Mouse (Mus musculus) lung, embryonic 16.5 days (tissue): ENCODE results near the gene Pde1a. TPM values are rescaled to one million over a fixed set of nuclear protein-coding genes. Genes with fewer than 3 reads are reported as not detected.
A peak's percentile ranks its signal among the peaks of the same experiment; 100 is the strongest.

Source experiments
- ATAC-seq: fragments of 200-750 bp; cut with Nextera tagmentation; 2 replicates; pipeline ENCODE4 v1.8.0; 2017; ENCODE audit warnings: low read depth, mild to moderate bottlenecking, moderate library complexity
- H3K27ac ChIP-seq: fragments of 300-500 bp; sonication (generic); 2 replicates; pipeline ENCODE4 v1.5.1; 2014; ENCODE audit warnings: mild to moderate bottlenecking, control low read depth, low read length
- H3K27me3 ChIP-seq: fragments of 300-500 bp; sonication (generic); 2 replicates; pipeline ENCODE4 v1.6.1; 2014; ENCODE audit warnings: low read depth, low read length, mixed read lengths; ENCODE audit not compliant: control insufficient read depth, insufficient read depth
- H3K36me3 ChIP-seq: fragments of 300-500 bp; sonication (generic); 2 replicates; pipeline ENCODE4 v1.6.1; 2014; ENCODE audit warnings: low read length; ENCODE audit not compliant: control insufficient read depth, insufficient read depth
- H3K4me1 ChIP-seq: fragments of 300-500 bp; sonication (generic); replicated peaks from 2 replicates; pipeline ENCODE4 v1.6.1; 2014; ENCODE audit warnings: low read length, mixed read lengths; ENCODE audit not compliant: control insufficient read depth, insufficient read depth
- H3K4me2 ChIP-seq: fragments of 300-500 bp; sonication (generic); 2 replicates; pipeline ENCODE4 v1.6.1; 2014; ENCODE audit warnings: low read depth, low read length, control low read depth
- H3K4me3 ChIP-seq: fragments of 300-500 bp; sonication (generic); 2 replicates; pipeline ENCODE4 v1.5.1; 2014; ENCODE audit warnings: mild to moderate bottlenecking, low read length, control low read depth
- H3K9ac ChIP-seq: fragments of 300-500 bp; sonication (generic); 2 replicates; pipeline ENCODE4 v1.6.1; 2014; ENCODE audit warnings: low read length, control low read depth
- H3K9me3 ChIP-seq: fragments of 300-500 bp; sonication (generic); 2 replicates; pipeline ENCODE4 v1.6.1; 2016; ENCODE audit warnings: low read length; ENCODE audit not compliant: control insufficient read depth
- WGBS: fragments of 180-500 bp; shearing (Covaris S2); extraction: QIAGEN DNeasy Blood & Tissue Kit; methylation state at CpG from one replicate; pipeline ENCODE4 v1.1.7; 2014; 5-methylcytosine and 5-hydroxymethylcytosine counted together
- polyA plus RNA-seq: library from polyadenylated mRNA; unstranded; fragments of >200 nt; fragmentation: Nextera tagmentation; extraction: Ambion mirVana; gene quantifications from 2 replicates; pipeline ENCODE4 v1.2.1, GENCODE M21; 2015

Pde1a gene
- polyA plus RNA-seq, 1 experiment from 2014 or later, result 12.9 TPM

DNA sequence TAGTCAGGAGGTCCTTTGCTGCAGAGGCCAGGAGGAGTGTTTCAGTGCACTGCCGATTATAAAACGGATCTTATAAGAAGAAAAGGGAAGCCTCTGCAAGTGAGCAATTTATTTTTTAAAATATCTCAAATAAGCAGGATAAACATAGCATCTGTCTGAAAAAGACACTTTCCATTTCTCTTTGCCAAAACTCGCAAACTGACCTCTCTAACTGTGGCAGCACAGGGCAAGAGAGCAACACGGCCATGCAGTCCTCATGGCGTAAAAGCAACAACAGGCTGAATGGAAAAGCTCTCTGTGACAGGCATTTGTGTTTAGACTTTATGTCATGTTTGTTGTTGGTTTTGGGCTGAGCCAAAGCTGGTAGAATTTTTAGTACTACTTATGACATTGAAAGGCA lies 152.0 kb downstream of the Pde1a start:
- H3K27me3 ChIP-seq, result no peaks in the 10 kb centered on the region
- H3K36me3 ChIP-seq, result no peaks in the 10 kb centered on the region
- no peak overlapping the region for H3K27ac ChIP-seq
- H3K9ac ChIP-seq, result no peak overlapping the region
- H3K4me3 ChIP-seq, result no peak overlapping the region
- ATAC-seq, result peak; percentile 56; the same call in 1 of the 2 replicates
- no peaks in the 10 kb centered on the region for H3K9me3 ChIP-seq
- H3K4me1 ChIP-seq, result peaks cover 4% of the 10 kb centered on the region; the same call in 1 of the 2 replicates
- WGBS, result 41% methylated on average over 5 of the region's 5 CpGs
- no peak overlapping the region for H3K4me2 ChIP-seq

DNA sequence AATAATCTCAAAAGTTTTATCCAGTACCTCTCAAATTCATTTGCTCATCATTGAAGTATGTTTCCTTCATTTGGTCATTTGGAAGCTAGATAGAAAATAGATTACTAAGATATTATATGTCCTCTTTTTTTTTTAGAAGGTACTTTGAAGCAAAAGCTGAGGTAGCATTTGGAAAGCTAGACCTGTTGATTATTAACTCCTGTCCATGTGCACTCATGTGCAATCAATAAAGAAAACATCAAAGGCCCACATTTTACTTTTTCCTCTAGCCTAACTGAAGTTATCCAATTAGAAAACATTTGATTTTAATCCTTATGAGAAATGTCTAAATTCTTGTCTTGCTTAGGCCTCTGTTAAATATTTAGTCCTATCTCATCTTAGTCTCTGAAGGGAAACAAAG lies 153.3 kb downstream of the Pde1a start:
- Histone ChIP-seq H3K9ac (no peak overlapping the region), H3K4me2 (no peak overlapping the region), H3K4me1 (peaks cover 4% of the 10 kb centered on the region; the same call in 1 of the 2 replicates), H3K36me3 (no peaks in the 10 kb centered on the region), H3K27ac (no peak overlapping the region), H3K4me3 (no peak overlapping the region), H3K9me3 (no peaks in the 10 kb centered on the region), H3K27me3 (no peaks in the 10 kb centered on the region)
- ATAC-seq, result no peak

DNA sequence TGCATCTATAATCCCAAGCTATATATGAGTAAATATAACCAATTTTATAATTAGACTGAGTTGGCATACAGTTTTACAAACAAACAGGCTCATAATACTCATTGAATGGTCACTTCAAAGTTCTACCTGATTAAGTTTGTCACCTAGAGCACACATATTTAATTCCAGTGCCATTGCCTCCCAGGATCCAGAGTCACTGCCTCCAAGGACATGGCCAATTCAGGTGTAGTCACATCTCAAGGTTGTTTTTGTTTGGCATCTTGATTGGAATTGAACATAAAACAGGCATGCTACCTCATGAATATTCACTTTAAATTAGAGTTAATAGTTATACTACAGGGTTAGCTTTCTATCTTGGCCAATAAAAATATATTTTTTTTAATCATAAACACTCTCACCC lies 157.0 kb downstream of the Pde1a start:
- Histone ChIP-seq H3K4me2 (no peak overlapping the region), H3K4me3 (no peak overlapping the region), H3K9ac (no peak overlapping the region), H3K36me3 (no peaks in the 10 kb centered on the region), H3K27ac (no peak overlapping the region), H3K9me3 (no peaks in the 10 kb centered on the region), H3K4me1 (peaks cover 3% of the 10 kb centered on the region; the same call in 1 of the 2 replicates), H3K27me3 (no peaks in the 10 kb centered on the region)
- ATAC-seq, result no peak

DNA sequence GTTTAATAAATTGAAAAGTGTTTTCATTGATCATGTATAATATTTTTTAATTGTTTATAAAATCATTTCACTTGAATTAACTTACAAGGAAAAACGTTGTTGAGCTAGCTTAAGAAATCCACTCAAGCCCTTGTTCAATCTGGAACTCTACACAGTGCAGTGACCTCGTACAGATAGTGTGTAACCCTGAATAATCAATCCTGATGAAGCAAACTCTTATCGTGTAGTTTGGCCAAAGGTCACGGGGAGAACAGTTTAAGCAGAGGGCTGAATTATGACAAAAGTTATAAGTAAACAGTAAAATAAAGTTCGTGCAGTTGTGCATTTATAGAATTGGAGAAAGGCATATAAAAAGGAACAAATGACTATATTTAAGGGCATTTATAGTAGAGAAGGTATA lies 159.7 kb downstream of the Pde1a start:
- Histone ChIP-seq H3K4me1 (no peaks in the 10 kb centered on the region), H3K9ac (no peak overlapping the region), H3K27ac (no peak overlapping the region), H3K4me3 (no peak overlapping the region), H3K36me3 (no peaks in the 10 kb centered on the region), H3K4me2 (no peak overlapping the region), H3K9me3 (no peaks in the 10 kb centered on the region), H3K27me3 (no peaks in the 10 kb centered on the region)
- WGBS, result 32% methylated on average over 5 of the region's 5 CpGs
- ATAC-seq, result no peak

DNA sequence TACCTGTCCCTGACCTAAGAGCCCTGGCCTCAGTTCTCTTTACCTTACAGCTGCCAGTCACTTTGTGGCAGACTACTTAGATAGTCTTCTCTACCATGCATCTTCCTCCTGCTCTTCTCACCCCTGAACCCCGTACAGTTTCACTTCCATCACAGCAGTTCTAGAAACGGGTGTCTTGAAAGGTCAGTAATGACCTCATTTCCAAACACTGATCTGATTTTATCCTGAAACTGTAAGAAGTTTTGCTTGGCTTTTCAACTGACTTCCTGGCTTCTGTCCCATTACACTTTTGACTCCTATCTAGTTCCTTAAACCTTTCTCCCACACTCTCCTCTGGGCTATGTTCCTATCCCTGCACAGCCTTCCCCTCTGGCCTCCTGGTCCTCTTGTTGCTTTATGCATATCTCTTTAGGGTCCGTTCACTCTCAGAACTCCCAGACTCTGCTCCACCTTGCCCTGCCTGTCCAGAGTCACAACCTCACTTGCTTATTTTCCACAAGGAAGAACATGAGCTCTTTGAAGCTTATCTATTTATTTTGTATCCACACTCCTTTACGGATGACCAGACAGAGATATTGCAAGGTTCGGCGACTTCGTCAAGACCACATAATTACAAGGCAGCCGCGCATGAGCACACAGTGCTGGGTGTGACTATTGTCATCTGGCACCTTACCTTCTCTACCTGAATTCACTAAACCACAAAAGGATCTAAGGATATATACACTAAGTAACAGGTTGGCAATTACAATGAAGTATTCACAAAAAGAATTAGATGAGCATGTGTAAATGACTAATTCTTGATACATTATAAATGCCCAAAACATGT lies 162.4 kb downstream of the Pde1a start:
- Histone ChIP-seq H3K4me1 (no peaks in the 10 kb centered on the region), H3K9me3 (no peaks in the 10 kb centered on the region), H3K36me3 (no peaks in the 10 kb centered on the region), H3K4me3 (no peak overlapping the region), H3K27ac (no peak overlapping the region), H3K4me2 (no peak overlapping the region), H3K27me3 (no peaks in the 10 kb centered on the region), H3K9ac (no peak overlapping the region)
- no peak for ATAC-seq
- 60% methylated on average over 9 of the region's 9 CpGs for WGBS

DNA sequence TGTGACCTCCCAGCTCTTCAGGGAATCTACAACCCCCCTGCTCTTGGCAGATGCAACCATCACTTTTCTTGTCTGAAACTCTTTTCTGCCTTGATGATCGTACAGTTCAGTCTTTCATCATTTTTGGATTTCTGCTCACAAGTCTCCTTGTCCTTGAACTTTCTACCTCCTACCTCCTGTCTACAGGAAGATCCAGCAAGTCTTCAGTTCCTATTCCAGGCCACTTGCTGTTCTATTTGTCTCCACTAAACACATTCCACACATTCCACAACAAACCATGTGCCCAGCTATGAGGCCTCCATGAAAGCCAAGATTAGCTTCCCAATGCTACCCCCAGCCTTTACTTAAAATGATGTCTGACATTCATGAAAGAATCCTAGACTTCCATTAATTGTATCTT lies 163.2 kb downstream of the Pde1a start:
- Histone ChIP-seq H3K4me3 (no peak overlapping the region), H3K27me3 (no peaks in the 10 kb centered on the region), H3K36me3 (no peaks in the 10 kb centered on the region), H3K27ac (no peak overlapping the region), H3K4me1 (no peaks in the 10 kb centered on the region), H3K9ac (no peak overlapping the region), H3K9me3 (no peaks in the 10 kb centered on the region), H3K4me2 (no peak overlapping the region)
- ATAC-seq, result no peak
- 75% methylated on average over 1 of the region's 1 CpGs for WGBS

DNA sequence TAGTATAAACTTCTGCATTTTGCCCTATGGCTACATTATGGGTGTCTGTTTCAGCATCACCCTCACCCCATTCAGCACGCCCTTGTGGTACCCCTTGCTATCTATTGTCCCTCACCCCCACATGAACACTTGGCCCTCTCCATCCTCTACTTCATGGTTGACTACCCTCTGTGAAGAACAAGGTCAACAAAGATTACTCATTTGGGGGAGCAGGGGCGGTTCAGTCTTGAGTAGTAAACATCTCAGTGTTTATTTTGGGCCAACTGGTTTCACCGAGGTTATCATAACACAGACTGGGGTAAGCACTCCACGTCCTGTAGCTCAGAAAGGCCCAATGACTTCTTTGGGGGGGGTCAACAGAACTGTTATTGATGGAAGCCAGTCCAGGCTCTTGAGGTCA lies 164.3 kb downstream of the Pde1a start:
- Histone ChIP-seq H3K27me3 (no peaks in the 10 kb centered on the region), H3K4me1 (no peaks in the 10 kb centered on the region), H3K9ac (no peak overlapping the region), H3K36me3 (no peaks in the 10 kb centered on the region), H3K9me3 (no peaks in the 10 kb centered on the region), H3K4me2 (no peak overlapping the region), H3K4me3 (no peak overlapping the region), H3K27ac (no peak overlapping the region)
- no peak for ATAC-seq
- 34% methylated on average over 4 of the region's 4 CpGs for WGBS

DNA sequence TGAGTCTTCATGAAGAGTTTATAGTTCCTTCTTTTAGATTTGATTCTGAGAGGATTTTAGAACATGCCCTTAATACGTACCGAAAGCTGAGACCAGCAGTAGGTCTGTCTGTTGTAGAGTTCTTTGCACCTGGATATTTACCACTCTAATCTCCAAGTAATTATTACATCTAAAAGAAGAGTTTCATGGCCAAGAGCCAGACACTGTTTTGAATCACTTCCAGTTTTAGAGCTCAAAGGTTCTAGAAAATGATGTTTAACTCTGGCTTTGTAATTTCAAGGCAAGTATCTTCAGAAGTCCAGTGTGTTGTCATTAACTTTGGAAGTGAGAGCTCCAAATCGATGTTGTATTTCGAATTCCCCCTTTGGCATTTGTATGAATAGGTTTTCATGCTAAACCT lies 167.8 kb downstream of the Pde1a start:
- no peak overlapping the region for H3K27ac ChIP-seq
- H3K4me2 ChIP-seq, result no peak overlapping the region
- no peaks in the 10 kb centered on the region for H3K36me3 ChIP-seq
- no peak overlapping the region for H3K4me3 ChIP-seq
- no peaks in the 10 kb centered on the region for H3K9me3 ChIP-seq
- ATAC-seq, result no peak
- no peak overlapping the region for H3K9ac ChIP-seq
- no peaks in the 10 kb centered on the region for H3K27me3 ChIP-seq
- H3K4me1 ChIP-seq, result 0 out of 2 replicates have a peak, but pooled peaks cover 2% of the 10 kb centered on the region
- 82% methylated on average over 4 of the region's 4 CpGs for WGBS

DNA sequence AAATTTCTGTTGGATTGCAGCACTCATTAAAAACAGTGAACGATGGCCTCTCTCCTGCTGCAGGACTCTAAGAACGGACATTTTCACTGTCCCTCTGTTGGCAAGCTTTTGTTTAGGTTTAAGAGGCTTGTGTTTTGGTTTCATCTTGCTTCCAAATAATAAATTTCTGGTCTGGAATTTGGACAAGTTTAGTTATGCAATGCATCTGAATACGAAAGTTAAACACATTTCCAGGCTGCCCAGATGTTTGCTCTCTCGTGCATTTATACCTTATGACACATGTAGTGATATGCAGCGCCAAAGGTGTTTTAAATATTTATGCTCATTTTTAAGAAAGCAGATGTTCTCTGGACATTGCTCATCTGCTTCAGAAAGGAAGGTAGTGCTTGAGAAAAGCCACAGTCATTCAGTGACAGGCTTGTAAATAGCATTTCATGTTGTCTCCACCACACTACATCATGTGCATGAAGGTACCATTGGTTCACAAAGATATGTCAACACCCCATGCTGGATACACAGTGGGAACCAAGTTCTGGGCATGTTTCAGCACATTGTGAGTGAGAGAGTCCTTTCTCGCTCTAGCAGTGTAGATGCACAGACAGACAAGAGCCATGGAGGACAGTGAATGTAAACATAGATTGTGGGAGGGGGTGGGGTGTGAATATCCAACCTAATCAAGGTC lies 171.5 kb downstream of the Pde1a start:
- ATAC-seq, result peak; percentile 95
- Histone ChIP-seq H3K4me3 (no peak overlapping the region), H3K36me3 (no peaks in the 10 kb centered on the region), H3K27ac (peak overlapping the region; percentile 21), H3K9ac (no peak overlapping the region), H3K4me1 (0 out of 2 replicates have a peak, but pooled peaks cover 2% of the 10 kb centered on the region), H3K9me3 (no peaks in the 10 kb centered on the region), H3K4me2 (no peak overlapping the region), H3K27me3 (no peaks in the 10 kb centered on the region)
- WGBS, result 36% methylated on average over 6 of the region's 6 CpGs
